In the genomic region with DNA sequence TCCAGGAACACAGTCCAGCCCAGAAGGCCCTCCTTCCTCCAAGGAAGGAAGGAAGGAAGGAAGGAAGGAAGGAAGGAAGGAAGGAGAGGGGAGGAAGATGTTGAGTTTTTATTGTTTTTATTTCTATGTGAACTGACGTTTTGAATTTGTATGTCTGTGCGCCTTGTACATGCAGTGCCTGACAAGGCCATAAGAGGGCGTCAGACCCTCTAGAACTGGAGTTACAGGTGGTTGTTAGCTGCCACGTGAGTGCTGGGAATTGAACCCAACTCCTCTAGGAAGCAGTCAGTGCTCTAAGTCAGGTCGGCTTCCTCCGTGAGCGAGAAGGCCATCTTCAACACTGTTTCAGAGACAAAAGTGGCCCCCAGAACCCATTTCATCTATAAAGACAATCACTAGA, we compare ENCODE assay signal across 23 mouse cellular contexts. TPM values are rescaled to one million over a fixed set of nuclear protein-coding genes. Genes with fewer than 3 reads are reported as not detected.
DNase-seq lines count a peak whose midpoint lies in the region; ATAC-seq and TF ChIP-seq lines count a peak whose summit lies in the region.
"Had no signal": no experiment of that assay in that cellular context is flagged by ENCODE, and none has a peak within 500 bp of the region (broad histone marks: within the 10 kb centered on the region; RNA-seq: fewer than 3 reads in every experiment).

No protein-coding gene starts in this region.

- H3K4me1 ChIP-seq in intestine, postnatal 0 days (replicated peaks; ENCODE audit: control insufficient read depth, insufficient read depth, low read length), result no peaks in the 10 kb centered on the region
- H3K4me1 ChIP-seq in intestine, embryonic 16.5 days (ENCODE audit: control insufficient read depth, insufficient read depth, low read length), result no peaks in the 10 kb centered on the region
- H3K4me1 ChIP-seq: forebrain, embryonic 13.5 days; limb, embryonic 13.5 days; midbrain, embryonic 15.5 days; neural tube, embryonic 15.5 days; stomach, embryonic 15.5 days had no signal

- no peaks in the 10 kb centered on the region for H3K27me3 ChIP-seq in intestine, postnatal 0 days (replicated peaks; ENCODE audit: control insufficient read depth, insufficient read depth, low read length)
- H3K27me3 ChIP-seq in intestine, embryonic 16.5 days (replicated peaks; ENCODE audit: control insufficient read depth, insufficient read depth, low read length), result no peaks in the 10 kb centered on the region
- H3K27me3 ChIP-seq: forebrain, embryonic 13.5 days; kidney, embryonic 15.5 days; limb, embryonic 13.5 days; midbrain, embryonic 15.5 days; neural tube, embryonic 15.5 days; stomach, embryonic 15.5 days had no signal

- H3K9ac ChIP-seq in intestine, postnatal 0 days (ENCODE audit: low read depth, low read length), result no peak overlapping the region
- H3K9ac ChIP-seq in intestine, embryonic 16.5 days (ENCODE audit: low read depth, low read length), result no peak overlapping the region
- H3K9ac ChIP-seq: forebrain, embryonic 13.5 days; kidney, embryonic 15.5 days; limb, embryonic 13.5 days; midbrain, embryonic 15.5 days; neural tube, embryonic 15.5 days; stomach, embryonic 15.5 days had no signal

- H3K4me3 ChIP-seq in intestine, postnatal 0 days (ENCODE audit: low read depth, low read length), result no peak overlapping the region
- no peak overlapping the region for H3K4me3 ChIP-seq in intestine, embryonic 16.5 days (ENCODE audit: low read length)
- H3K4me3 ChIP-seq: forebrain, embryonic 13.5 days; kidney, embryonic 15.5 days; limb, embryonic 13.5 days; midbrain, embryonic 15.5 days; myocyte; neural tube, embryonic 15.5 days; stomach, embryonic 15.5 days had no signal

- DNase-seq in CD4-positive helper T cell, adult 2 months (ENCODE audit: low read depth, low spot score), result peak; percentile 16
- peak; percentile 55 for DNase-seq in ES-CJ7 (ENCODE audit: low read depth, low spot score)
- DNase-seq in brain, embryonic 14.5 days (ENCODE audit: low read depth), result no peak
- DNase-seq in urinary bladder, postnatal 10 days (ENCODE audit: low spot score), result no peak
- no peak for DNase-seq in left cerebral cortex, postnatal 4 days
- no peak for DNase-seq in cerebellum, postnatal 4 days (ENCODE audit: low spot score in 2 of 2)
- DNase-seq: adrenal gland, adult 8-10 months; B cell, adult 2 months; cerebellum, adult 11-12 months; gastrocnemius, postnatal 14 days; kidney, postnatal 4 days; lung, postnatal 14 days; right cerebral cortex, postnatal 14 days had no signal

- H3K27ac ChIP-seq in intestine, postnatal 0 days (ENCODE audit: low read depth, low read length), result no peak overlapping the region
- H3K27ac ChIP-seq in intestine, embryonic 16.5 days (ENCODE audit: low read length), result no peak overlapping the region
- H3K27ac ChIP-seq: forebrain, embryonic 13.5 days; kidney, embryonic 15.5 days; limb, embryonic 13.5 days; midbrain, embryonic 15.5 days; neural tube, embryonic 15.5 days; stomach, embryonic 15.5 days had no signal

- peaks cover 4% of the 10 kb centered on the region; the same call in 1 of the 2 replicates for H3K36me3 ChIP-seq in intestine, postnatal 0 days (ENCODE audit: control insufficient read depth, insufficient read depth)
- no peaks in the 10 kb centered on the region for H3K36me3 ChIP-seq in intestine, embryonic 16.5 days (ENCODE audit: control insufficient read depth, insufficient read depth, low read length)
- H3K36me3 ChIP-seq: midbrain, embryonic 15.5 days; neural tube, embryonic 15.5 days; stomach, embryonic 15.5 days had no signal

- WGBS in intestine, postnatal 0 days, result 87% methylated on average over 7 of the region's 7 CpGs
- WGBS in intestine, embryonic 16.5 days, result 87% methylated on average over 7 of the region's 7 CpGs

- TF ChIP-seq CTCF in intestine, postnatal 0 days (IDR thresholded peaks at IDR 0.05; ENCODE audit: low read depth), result peak; percentile 38; the same call in 1 of the 2 replicates
- TF ChIP-seq CTCF in brain, embryonic 14.5 days (IDR thresholded peaks at IDR 0.05; ENCODE audit: borderline replicate concordance, extremely low read depth, insufficient read depth, insufficient read length), result peak; percentile 12; the same call in 1 of the 2 replicates

- no peaks in the 10 kb centered on the region for H3K9me3 ChIP-seq in intestine, postnatal 0 days (ENCODE audit: control insufficient read depth)
- no peaks in the 10 kb centered on the region for H3K9me3 ChIP-seq in intestine, embryonic 16.5 days (ENCODE audit: control insufficient read depth, low read length)
- H3K9me3 ChIP-seq: forebrain, embryonic 13.5 days; limb, embryonic 13.5 days; midbrain, embryonic 15.5 days; neural tube, embryonic 15.5 days; stomach, embryonic 15.5 days had no signal

- H3K4me2 ChIP-seq in intestine, postnatal 0 days (replicated peaks; ENCODE audit: low read depth), result no peak overlapping the region
- no peak overlapping the region for H3K4me2 ChIP-seq in intestine, embryonic 16.5 days (ENCODE audit: low read depth, low read length)
- H3K4me2 ChIP-seq: forebrain, embryonic 13.5 days; kidney, embryonic 15.5 days; limb, embryonic 13.5 days; midbrain, embryonic 15.5 days; neural tube, embryonic 15.5 days; stomach, embryonic 15.5 days had no signal

- no peak for TF ChIP-seq POLR2A in brain, embryonic 14.5 days (IDR thresholded peaks at IDR 0.05; ENCODE audit: borderline replicate concordance, extremely low read depth, insufficient read depth, insufficient read length, poor library complexity, severe bottlenecking)

- ATAC-seq in intestine, postnatal 0 days, result no peak
- ATAC-seq in intestine, embryonic 16.5 days, result no peak
- ATAC-seq: forebrain, embryonic 13.5 days; inflammation-experienced regulatory T-cells, adult 6 months; midbrain, embryonic 15.5 days had no signal

- intact Hi-C loops in left cerebral cortex, postnatal 4 days (cut with DNase I), result no loop called here

RNA-seq across cellular contexts. Expression of a gene that starts 32.5 kb away (rescaled TPM):
- 37.4 and 38.1 TPM in 2 replicates for polyA plus RNA-seq in intestine, postnatal 0 days (2015; fragmentation: Nextera tagmentation; extraction: Ambion mirVana)
- 52.1 and 54.0 TPM in 2 replicates for polyA plus RNA-seq in intestine, embryonic 16.5 days (2015; fragmentation: Nextera tagmentation; extraction: Ambion mirVana)
- polyA plus RNA-seq in brain, embryonic 14.5 days (2012; rRNA removed), result 86.0 and 108 TPM in 2 replicates
- 100 to 1,000 TPM in 1 of 2 experiments, 10 to 100 TPM in 1; 89.4 to 103 TPM for total RNA-seq in left cerebral cortex, postnatal 4 days (2021)

Comparison
In these comparisons a context has a peak if more than half of its experiments do, and no peak if none do; other contexts are left out.
1. DNase-seq: peak in CD4-positive helper T cell, adult 2 months (single experiment) and ES-CJ7 (single experiment); none in brain, embryonic 14.5 days (single experiment), urinary bladder, postnatal 10 days (single experiment), left cerebral cortex, postnatal 4 days (single experiment) and cerebellum, postnatal 4 days (0 of 2).